Mouse (Mus musculus) layer of hippocampus, postnatal 10 days (tissue): Measurements from ENCODE around the gene Olfr1014. TPM values are rescaled to one million over a fixed set of nuclear protein-coding genes. Genes with fewer than 3 reads are reported as not detected.

Experiments used
- DNase-seq, 2 experiments: peaks; one replicate each; pipeline ENCODE4 v3.0.0; 2021; ENCODE audit warnings: low spot score in 2 of 2
- long read RNA-seq: library from polyadenylated mRNA; stranded (forward); transcript quantifications from one replicate; pipeline ENCODE4 v2.0.0, GENCODE M21; 2023
- total RNA-seq, 2 experiments: library from RNA; stranded (reverse); gene quantifications; 2 replicates each; pipeline ENCODE4 v1.2.3; 2021

Gene Olfr1014
- not detected for total RNA-seq
- long read RNA-seq: 0 reads

DNA sequence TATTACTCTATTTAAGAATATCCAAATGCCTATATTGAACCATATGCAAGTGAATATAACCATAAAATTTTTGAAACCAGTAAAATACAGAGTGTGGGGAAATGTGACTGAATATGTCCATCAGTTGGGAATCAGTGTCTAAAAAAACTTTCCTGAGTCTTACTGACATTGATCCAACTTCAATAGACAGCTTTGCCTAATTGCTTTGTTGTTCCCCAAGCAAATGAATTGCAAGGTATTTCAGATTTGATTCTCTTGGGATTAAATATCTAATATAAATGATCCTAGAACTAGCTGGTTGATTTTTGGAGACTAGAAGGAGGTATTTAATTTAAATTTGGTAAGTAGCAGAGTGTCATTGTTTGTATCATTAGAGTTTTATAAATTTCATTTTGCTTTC, at the start of gene Olfr1014:
Gene Olfr1014, plus strand, starts transcription at position 301 of the 400 bp plus-strand sequence.
- no peak for DNase-seq

DNA sequence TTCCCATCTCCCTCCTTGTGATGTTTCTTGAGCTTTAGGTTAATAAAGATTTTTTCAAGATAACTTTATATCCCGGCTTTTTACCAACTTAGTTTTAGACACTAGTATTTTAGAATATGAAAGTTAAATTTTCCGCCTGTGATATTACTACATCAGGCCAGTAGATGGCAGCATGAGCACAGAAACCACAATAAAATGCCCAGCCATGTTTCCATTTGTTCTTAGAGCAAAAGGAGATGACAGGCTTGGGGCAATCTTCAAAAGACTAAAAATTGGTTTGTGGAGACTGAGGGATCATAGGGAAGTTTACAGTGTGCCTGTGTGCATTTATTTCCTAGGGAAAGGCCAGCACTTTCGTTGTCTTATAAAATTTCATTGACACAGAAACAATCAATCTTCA, 46.7 kb upstream of the Olfr1014 start:
- DNase-seq: peak; percentile 15 to 39

DNA sequence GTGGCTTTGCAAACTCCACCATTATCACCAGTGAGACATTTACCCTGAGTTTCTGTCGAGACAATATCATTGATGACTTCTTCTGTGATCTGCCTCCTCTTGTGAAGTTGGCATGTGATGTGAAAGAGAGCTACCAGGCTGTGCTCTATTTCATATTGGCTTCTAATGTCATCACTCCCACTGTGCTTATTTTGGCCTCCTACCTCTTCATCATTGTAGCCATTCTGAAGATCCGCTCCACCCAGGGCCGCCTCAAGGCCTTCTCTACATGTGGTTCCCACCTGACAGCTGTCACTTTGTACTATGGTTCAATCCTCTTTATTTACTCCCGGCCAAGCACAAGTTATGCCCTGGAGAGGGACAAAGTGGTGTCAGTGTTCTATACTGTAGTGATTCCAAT, 18.7 kb upstream of the Olfr1014 start:
- DNase-seq: no peak

DNA sequence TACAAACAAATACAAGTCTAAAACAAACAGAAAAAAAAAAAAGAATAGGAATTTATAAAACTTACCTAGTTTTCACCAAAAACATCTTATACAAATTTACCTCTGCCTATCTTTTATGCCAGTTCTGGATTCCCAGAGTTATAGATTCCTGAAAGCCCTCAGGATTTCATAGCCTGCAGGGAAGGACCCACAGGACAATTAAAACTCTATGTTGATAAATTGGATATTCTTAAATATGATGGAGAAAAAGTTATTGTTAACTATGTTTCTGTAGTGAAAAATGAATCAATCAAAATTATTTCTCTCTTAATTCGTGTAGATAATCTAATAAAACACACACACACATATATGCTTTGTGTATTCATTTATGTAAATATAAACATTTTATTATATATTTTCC, 9.8 kb upstream of the Olfr1014 start, which contains the start of gene Olfr1012:
Gene Olfr1012, minus strand, starts transcription at position 101 of the 400 bp plus-strand sequence.
- no peak for DNase-seq

DNA sequence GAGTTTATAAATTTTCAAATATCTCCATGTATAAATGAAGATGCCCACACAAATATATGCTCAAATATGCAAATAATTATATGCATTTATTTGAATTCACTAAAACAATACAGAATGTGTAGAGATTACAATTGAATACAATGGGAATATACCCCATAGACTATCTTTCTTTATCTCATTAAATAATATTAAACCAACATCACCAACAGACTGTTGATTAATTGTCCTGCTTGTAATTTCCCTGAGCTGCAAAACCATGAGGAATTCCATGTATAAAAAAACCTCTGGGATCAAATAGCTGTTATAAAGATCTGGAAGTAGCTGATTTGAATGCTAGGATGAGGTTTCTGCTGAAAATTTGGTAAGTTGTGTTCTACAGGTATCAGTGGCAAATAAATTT, 5.7 kb upstream of the Olfr1014 start, which contains the start of gene Olfr1013:
Gene Olfr1013, plus strand, starts transcription at position 301 of the 400 bp plus-strand sequence.
- DNase-seq: no peak

DNA sequence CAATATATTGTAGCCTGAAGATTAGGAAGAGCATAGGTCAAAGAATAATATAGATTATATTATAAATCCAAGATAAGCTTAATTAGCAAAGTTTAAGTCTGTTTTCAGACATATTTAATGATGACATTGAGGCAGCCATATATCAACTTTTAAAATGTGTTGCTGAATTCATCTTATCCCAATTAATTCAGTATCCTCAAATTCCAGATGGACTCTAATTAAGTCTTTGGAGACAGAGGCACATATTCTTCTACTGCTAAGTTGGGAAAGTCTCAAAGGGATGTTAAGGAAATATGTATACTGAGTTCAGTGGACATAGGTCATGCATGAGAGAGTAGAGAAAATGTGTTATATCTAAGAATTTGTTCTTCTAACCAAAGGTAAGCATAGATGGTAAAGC, 9.2 kb downstream of the Olfr1014 start, which contains the start of gene Olfr1015:
Gene Olfr1015, plus strand, starts transcription at position 301 of the 400 bp plus-strand sequence.
- no peak for DNase-seq

DNA sequence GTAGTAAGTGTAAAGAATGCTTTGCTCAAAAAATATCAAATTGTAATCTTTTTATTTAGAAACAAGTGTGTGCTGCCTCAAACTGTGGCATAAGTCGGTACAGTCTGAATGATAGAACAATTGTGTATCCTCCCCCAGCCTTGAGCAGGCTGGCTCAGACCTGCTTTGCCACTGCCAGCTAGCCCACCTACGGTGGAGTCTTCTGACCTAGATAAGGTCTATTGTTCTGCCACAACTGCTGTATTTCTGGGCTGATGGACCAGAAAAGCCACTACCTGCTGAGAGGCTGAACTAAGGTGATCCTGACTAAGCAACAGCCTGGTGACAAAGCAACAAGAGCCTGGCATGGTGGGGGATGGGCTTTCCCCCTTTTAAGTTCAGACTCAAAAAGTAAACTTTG, 19.8 kb downstream of the Olfr1014 start:
- no peak for DNase-seq

DNA sequence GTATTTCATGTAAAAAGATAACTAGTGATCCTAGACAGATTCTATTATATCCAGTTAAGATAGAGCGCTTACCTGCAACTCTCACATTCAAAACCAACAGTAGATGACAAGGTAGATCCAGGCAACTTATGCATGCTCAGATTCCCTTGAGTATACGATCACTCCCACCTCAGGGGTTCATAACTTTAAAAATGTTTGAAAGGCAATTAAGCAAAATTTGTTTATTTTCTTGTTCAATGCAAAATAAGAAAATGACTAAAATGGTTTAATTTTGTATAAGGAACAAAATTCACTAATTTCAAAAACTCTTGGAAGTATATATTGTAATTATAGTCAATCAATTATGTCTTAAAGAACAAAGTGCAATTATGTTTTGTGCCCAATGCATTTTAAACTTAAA, 29.9 kb downstream of the Olfr1014 start, which contains the start of gene Olfr1016:
Gene Olfr1016, minus strand, starts transcription at position 101 of the 400 bp plus-strand sequence.
- no peak for DNase-seq

DNA sequence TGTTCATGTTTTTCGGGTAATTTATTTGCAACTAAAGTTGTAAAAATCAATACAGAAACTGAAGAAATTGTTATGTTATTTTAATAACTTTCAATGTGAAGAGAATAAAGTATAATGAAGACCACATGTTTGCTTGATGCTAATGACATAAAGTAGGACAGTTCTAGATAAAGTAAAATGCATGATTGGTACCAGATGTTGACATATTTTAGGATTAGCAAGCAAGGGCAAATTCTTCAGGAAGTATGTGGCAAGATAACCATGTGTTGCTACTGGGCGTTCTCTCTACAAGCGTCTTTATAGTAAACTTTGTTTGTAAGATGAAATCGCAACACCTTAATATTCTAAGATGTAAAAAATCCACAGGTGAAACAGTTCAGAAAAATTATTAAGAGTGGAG, 32.0 kb downstream of the Olfr1014 start:
- DNase-seq: no peak

DNA sequence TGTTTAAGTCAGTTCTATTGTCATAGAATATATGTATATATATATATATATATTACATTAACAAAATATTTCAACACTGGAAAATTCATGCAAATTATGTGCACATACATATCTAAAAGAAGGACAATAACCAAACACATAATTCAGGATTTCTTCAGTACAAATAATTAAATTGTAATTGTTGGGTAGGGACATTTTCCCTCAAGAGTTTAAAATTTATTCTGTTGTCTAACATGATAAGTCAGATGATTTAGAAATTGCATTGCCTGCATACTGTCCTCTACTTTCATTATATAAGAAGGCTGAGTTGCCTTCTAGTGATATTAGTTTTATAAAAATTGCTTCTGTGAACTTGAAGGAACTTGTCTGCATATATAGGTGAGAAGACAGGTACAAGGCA, 45.7 kb downstream of the Olfr1014 start, which contains the start of gene Olfr1018:
Gene Olfr1018, plus strand, starts transcription at position 301 of the 400 bp plus-strand sequence.
- DNase-seq: no peak

Other genes with a start within 250 kb of the Olfr1014 start
- not detected for gene Olfr996, start 193.5 kb upstream of the Olfr1014 start, total RNA-seq
- not detected for gene Olfr998, start 183.8 kb upstream of the Olfr1014 start, total RNA-seq
- not detected for gene Olfr1000, start 160.8 kb upstream of the Olfr1014 start, total RNA-seq
- gene Olfr1002, start 122.0 kb upstream of the Olfr1014 start, total RNA-seq: not detected
- gene Olfr154, start 108.3 kb upstream of the Olfr1014 start, total RNA-seq: not detected
- not detected for gene Olfr1006, start 93.9 kb upstream of the Olfr1014 start, total RNA-seq
- gene Olfr1008, start 83.3 kb upstream of the Olfr1014 start, total RNA-seq: not detected
- not detected for gene Olfr1009, start 57.3 kb upstream of the Olfr1014 start, total RNA-seq
- not detected for gene Olfr1012, start 9.9 kb upstream of the Olfr1014 start, total RNA-seq
- not detected for gene Olfr1013, start 5.6 kb upstream of the Olfr1014 start, total RNA-seq
- gene Olfr1015, start 9.3 kb downstream of the Olfr1014 start, total RNA-seq: not detected
- not detected for gene Olfr1016, start 29.8 kb downstream of the Olfr1014 start, total RNA-seq
- not detected for gene Olfr1018, start 45.8 kb downstream of the Olfr1014 start, total RNA-seq
- not detected for gene Olfr1019, start 72.8 kb downstream of the Olfr1014 start, total RNA-seq
- gene Olfr1020, start 74.3 kb downstream of the Olfr1014 start, total RNA-seq: not detected
- gene Olfr1022, start 95.9 kb downstream of the Olfr1014 start, total RNA-seq: not detected
- not detected for gene Olfr1023, start 112.9 kb downstream of the Olfr1014 start, total RNA-seq
- gene Olfr1024, start 132.3 kb downstream of the Olfr1014 start, total RNA-seq: not detected
- gene Olfr1025-ps1, start 142.5 kb downstream of the Olfr1014 start, total RNA-seq: not detected
- gene Olfr1026, start 148.8 kb downstream of the Olfr1014 start, total RNA-seq: not detected
- gene Olfr1028, start 177.7 kb downstream of the Olfr1014 start, total RNA-seq: not detected
- gene Olfr1029, start 201.2 kb downstream of the Olfr1014 start, total RNA-seq: not detected
- not detected for gene Olfr1030, start 206.6 kb downstream of the Olfr1014 start, total RNA-seq
- not detected for gene Olfr1031, start 217.6 kb downstream of the Olfr1014 start, total RNA-seq
- gene Olfr1032, start 232.8 kb downstream of the Olfr1014 start, total RNA-seq: not detected
- not detected for gene Olfr1033, start 247.9 kb downstream of the Olfr1014 start, total RNA-seq